Mouse (Mus musculus): ENCODE measurements around the gene Gdf2. TPM values are rescaled to one million over a fixed set of nuclear protein-coding genes. Genes with fewer than 3 reads are reported as not detected.

The Gdf2 gene
- polyA plus RNA-seq, 1 experiment from 2014 or later, result 0.08 TPM

Other genes starting within 250 kb of the Gdf2 start
- 20.3 and 20.9 TPM in 2 replicates for gene Gdf10, start 17.5 kb upstream of the Gdf2 start, polyA plus RNA-seq (2014; fragmentation: Nextera tagmentation; extraction: Ambion mirVana)
- gene Rbp3, start 13.0 kb downstream of the Gdf2 start, polyA plus RNA-seq (2014; fragmentation: Nextera tagmentation; extraction: Ambion mirVana), result not detected in 2 replicates
- 0.47 and 0.84 TPM in 2 replicates for gene Zfp488, start 37.7 kb downstream of the Gdf2 start, polyA plus RNA-seq (2014; fragmentation: Nextera tagmentation; extraction: Ambion mirVana)
- not detected in 2 replicates for gene Gm30083, start 74.1 kb downstream of the Gdf2 start, polyA plus RNA-seq (2014; fragmentation: Nextera tagmentation; extraction: Ambion mirVana)
- not detected in 2 replicates for gene Gm5460, start 75.7 kb downstream of the Gdf2 start, polyA plus RNA-seq (2014; fragmentation: Nextera tagmentation; extraction: Ambion mirVana)
- not detected in 2 replicates for gene Antxrl, start 111.7 kb downstream of the Gdf2 start, polyA plus RNA-seq (2014; fragmentation: Nextera tagmentation; extraction: Ambion mirVana)
- gene Anxa8, start 144.9 kb downstream of the Gdf2 start, polyA plus RNA-seq (2014; fragmentation: Nextera tagmentation; extraction: Ambion mirVana), result 0.64 and 0.78 TPM in 2 replicates
- gene A630023A22Rik, start 161.7 kb downstream of the Gdf2 start, polyA plus RNA-seq (2014; fragmentation: Nextera tagmentation; extraction: Ambion mirVana), result not detected in 2 replicates
- gene Npy4r, start 211.4 kb downstream of the Gdf2 start, polyA plus RNA-seq (2014; fragmentation: Nextera tagmentation; extraction: Ambion mirVana), result not detected in 2 replicates

Data from neural tube, embryonic 11.5 days (tissue).